Mouse (Mus musculus): ENCODE data around the gene Dlx5. TPM values are rescaled to one million over a fixed set of nuclear protein-coding genes. Genes with fewer than 3 reads are reported as not detected.

The Dlx5 gene
- 0.68 TPM in 1 of 2 replicates, not detected in the other for polyA plus RNA-seq (2015; fragmentation: Nextera tagmentation; extraction: Ambion mirVana)

DNA sequence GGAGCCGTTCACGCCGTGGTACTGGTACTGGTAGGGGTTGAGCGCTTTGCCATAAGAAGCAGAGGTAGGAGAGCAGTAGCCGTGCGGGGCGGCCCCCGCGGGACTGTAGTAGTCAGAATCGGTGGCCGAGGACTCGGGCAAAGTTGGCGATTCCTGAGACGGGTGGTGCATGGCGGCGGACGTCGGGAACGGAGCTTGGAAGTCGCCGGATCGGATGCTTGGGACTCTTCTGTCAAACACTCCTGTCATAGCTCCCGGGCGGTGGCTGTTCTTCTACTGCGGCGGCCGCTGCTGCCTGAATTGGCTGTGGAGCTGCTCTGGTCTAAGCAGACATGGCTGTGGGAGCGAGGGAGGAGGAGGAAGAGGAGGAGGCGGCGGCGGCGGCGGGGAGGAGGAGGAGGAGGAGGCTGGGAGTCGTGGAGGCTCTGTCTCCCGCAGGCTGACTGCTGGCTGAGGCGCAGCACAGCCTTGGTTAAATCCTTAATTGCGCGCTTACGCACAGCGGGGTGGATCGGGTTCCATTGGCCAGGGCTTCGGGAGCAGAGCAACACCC is at the start of gene Dlx5:
Dlx5 (minus strand) TSS at position 448 of the 553 bp plus-strand sequence.

DNA sequence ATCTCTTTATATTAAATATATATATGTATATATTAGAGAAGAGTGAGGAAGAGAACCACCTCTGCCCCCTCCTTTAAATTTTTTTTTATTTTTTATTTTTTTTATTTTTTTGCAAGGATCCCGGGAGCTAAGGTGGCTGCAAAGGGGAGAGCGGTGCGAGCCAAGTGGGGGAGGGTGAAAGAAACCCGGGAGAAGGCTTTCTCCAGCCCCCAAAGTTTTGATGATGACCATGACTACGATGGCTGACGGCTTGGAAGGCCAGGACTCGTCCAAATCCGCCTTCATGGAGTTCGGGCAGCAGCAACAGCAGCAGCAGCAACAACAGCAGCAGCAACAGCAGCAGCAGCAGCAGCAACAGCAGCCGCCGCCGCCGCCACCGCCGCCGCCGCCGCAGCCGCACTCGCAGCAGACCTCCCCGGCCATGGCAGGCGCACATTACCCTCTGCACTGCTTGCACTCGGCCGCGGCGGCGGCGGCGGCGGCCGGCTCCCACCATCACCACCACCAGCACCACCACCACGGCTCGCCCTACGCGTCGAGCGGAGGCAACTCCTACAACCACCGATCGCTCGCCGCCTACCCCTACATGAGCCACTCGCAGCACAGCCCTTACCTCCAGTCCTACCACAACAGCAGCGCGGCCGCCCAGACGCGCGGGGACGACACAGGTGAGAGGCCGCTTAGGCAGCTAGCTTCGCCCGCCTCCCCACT is 18.6 kb downstream of the Dlx5 start, which contains the start of gene Dlx6:
Dlx6 (plus strand) TSS at position 175 of the 711 bp plus-strand sequence.

Other genes starting within 250 kb of the Dlx5 start
- not detected in 2 replicates for gene Dlx6, start 18.8 kb downstream of the Dlx5 start, polyA plus RNA-seq (2015; fragmentation: Nextera tagmentation; extraction: Ambion mirVana)
- gene Sdhaf3, start 73.9 kb upstream of the Dlx5 start, polyA plus RNA-seq (2015; fragmentation: Nextera tagmentation; extraction: Ambion mirVana) = 4.7 and 4.9 TPM in 2 replicates

Measured in skeletal muscle tissue, postnatal 0 days (tissue).